Mouse (Mus musculus): ENCODE data around the gene Wfdc17. TPM values are rescaled to one million over a fixed set of nuclear protein-coding genes. Genes with fewer than 3 reads are reported as not detected.

The Wfdc17 gene
- total RNA-seq, 1 experiment from 2014 or later: 54.2 TPM

DNA sequence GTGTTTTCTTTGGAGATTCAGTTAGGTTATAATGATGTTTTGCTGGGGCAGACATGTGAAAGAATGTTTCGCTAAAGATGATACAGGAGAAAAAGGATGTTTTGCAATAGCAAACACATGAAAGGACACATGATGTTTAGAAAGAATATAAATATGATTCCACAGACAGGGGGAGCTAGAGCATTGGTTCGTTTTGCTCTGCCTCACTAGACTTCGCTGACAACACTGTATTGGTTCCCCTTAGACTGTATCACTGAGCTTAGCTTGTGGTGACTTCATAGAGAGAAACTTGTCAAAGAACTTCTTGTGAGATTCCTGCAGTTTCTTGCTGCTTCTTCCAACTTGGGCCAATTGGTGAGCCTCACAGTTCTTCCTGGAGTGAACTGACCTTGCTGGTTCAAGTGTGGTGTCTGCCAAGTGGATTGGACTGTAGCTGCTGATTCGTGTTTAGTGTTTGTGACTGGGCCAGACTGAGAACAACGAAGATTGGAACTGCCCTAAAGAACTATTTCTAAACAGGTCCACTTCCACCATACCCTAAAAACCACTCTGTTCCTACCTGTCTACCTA lies 29.4 kb downstream of the Wfdc17 start:
- no peak for ATAC-seq (replicated peaks in 1 of 2; ENCODE audit: insufficient read depth in 1 of 2, low FRiP score in 2 of 2, low TSS enrichment in 1 of 2, low read depth in 1 of 2, poor library complexity in 2 of 2, severe bottlenecking in 2 of 2)

DNA sequence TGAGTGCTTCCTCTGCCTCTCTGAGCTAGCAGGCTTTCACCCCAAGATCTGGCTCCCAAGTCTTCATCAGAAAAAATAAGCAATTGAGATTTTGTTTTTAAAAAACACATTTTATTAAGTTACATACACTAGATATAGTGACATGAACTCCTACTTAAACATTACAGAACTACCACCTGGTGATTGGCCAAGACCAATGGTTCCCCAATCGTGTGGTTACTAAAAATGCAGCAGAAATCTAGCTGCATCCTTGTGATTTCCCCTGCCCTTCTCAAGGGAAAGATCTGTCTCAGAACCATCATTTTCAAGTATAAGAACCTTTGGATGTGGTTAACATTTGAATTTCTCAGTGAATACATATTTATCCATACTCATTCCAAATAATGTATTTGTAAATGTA lies 30.4 kb downstream of the Wfdc17 start:
- ATAC-seq (replicated peaks in 1 of 2; ENCODE audit: insufficient read depth in 1 of 2, low FRiP score in 2 of 2, low TSS enrichment in 1 of 2, low read depth in 1 of 2, poor library complexity in 2 of 2, severe bottlenecking in 2 of 2): no peak

DNA sequence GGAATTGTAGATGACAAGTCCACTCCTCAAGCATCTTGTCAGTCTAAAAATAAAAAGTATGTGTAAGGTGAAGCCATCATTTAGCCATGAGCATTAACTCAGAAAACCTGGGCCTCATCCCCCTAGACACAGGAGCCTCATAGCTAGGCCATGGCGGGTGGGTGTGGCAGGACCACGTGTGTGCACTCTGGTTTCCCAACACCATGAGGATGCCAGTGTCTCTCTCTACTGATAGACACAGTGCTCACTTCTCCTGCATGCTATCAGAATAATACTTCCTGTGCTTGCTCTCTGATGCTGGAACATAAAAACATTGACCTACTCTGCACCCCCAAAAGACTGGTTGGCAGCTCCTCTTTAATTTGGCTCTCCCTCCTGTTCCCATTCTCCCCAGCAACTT lies 32.1 kb downstream of the Wfdc17 start:
- no peak for ATAC-seq (replicated peaks in 1 of 2; ENCODE audit: insufficient read depth in 1 of 2, low FRiP score in 2 of 2, low TSS enrichment in 1 of 2, low read depth in 1 of 2, poor library complexity in 2 of 2, severe bottlenecking in 2 of 2)

DNA sequence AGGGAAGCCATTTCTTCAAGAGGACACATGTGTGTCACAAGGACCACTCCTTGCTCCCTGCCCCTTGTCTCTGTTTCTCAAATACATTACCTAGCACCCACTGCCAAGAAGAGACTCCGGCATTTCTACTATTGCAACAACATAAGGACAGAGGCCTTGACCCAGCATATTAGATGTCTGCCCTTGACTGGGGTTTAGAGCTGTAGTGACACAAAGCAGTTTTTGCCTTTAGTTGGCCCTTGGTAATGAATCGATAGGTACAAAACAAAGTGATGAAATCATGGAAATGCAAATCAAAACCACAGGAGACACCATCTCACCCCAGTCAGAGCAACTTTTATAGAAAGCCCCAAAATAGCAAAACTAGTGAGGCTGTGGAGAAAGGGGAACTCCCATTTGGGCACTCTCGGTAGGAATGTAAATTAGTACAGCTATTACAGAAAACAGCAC lies 33.3 kb downstream of the Wfdc17 start:
- peak; percentile 46 to 60; a peak in 3 of 4 replicates for ATAC-seq (replicated peaks in 1 of 2; ENCODE audit: insufficient read depth in 1 of 2, low FRiP score in 2 of 2, low TSS enrichment in 1 of 2, low read depth in 1 of 2, poor library complexity in 2 of 2, severe bottlenecking in 2 of 2)

DNA sequence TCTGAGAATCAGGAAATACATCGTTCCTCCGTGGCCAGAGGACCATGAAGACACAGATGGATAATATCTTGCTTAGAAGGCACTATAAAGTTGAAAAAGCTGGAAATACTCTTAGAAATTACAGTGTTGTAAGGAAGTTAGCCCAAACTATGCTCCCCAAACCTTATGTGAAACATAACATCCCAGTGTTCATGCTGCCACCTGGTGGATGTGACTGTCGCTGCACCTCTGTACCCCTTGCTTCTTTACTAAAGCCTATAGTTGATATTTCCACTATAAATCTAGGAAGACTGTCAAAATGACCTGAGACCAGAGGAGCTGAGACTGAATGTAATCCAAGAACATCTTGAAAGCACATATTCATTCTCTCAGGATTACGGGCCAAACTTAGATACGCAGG lies 35.5 kb downstream of the Wfdc17 start:
- peak; percentile 56 to 67; a peak in 2 of 4 replicates for ATAC-seq (replicated peaks in 1 of 2; ENCODE audit: insufficient read depth in 1 of 2, low FRiP score in 2 of 2, low TSS enrichment in 1 of 2, low read depth in 1 of 2, poor library complexity in 2 of 2, severe bottlenecking in 2 of 2)

DNA sequence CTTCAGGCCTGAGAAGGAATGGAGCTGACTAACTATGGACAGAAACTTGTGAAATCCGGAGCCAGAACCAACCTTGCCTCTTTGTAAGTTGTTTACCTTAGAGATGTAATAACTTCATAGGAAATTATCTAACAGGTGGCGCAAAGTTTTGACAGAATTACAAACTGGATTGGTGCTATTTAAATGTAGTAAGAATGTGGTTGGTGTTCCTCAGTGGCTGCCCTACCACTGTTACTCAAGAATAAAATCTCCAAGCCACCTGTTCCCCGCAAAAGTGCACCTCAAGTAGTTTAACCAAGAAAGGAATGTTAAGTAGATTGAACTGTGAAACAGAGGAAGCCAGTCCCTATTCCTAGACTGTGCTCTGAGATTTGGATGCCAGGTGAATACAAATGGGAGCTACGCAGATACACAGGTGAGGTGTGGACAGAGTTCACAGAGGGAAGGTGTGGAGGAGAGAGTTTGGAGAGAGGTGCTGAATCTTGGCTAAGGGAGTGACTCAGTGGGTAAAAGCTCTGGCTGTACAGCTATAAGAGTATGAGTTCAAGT lies 36.7 kb downstream of the Wfdc17 start:
- no peak for ATAC-seq (replicated peaks in 1 of 2; ENCODE audit: insufficient read depth in 1 of 2, low FRiP score in 2 of 2, low TSS enrichment in 1 of 2, low read depth in 1 of 2, poor library complexity in 2 of 2, severe bottlenecking in 2 of 2)

DNA sequence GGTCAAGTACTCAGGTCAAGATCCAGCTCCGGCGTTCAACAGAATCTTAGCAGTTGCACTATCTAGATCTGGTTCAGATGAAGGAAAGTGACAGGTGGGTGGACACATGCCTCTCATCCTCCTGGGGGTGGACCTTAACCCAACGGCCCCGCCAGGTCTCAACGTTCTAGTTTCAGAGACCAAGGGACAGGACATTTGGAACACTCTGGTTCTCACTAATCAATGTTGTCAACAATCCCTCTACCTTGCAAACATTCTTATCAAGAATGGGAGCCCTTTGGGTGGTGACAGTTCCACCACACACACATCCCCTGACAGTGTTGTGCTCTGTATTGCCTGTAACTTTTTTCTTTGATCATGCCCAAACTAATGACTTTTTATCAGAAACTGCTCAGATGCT lies 38.0 kb downstream of the Wfdc17 start:
- ATAC-seq (replicated peaks in 1 of 2; ENCODE audit: insufficient read depth in 1 of 2, low FRiP score in 2 of 2, low TSS enrichment in 1 of 2, low read depth in 1 of 2, poor library complexity in 2 of 2, severe bottlenecking in 2 of 2): no peak

DNA sequence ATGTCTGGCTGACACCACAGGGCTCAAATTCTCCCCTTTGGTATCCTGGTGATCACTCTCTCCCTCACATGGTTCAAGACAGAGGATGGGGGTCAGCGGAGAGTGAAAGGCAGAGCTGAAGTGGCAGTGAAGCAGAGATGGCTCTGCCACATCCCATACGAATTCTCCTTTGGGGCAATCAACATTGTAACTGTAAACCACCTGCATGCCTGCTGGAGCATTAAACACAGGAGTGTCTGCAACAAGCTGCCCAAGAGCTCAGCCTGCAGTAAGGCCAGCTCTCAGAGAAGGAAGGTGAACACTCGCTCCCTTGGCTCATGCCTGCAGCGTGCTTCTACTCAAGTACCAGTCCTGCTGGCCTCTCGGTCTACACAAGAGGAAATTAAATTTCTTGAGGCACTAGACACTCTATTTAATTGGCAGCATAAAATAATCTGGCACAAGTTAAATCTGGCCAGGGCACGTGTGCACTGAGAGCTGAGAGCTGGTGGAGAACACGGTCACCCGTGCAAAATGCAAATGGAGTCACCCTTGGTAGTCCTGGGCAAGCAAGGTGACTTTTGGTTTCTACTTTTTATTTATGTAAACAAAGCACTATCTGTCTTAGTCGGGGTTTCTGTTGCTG lies 39.1 kb downstream of the Wfdc17 start:
- no peak for ATAC-seq (replicated peaks in 1 of 2; ENCODE audit: insufficient read depth in 1 of 2, low FRiP score in 2 of 2, low TSS enrichment in 1 of 2, low read depth in 1 of 2, poor library complexity in 2 of 2, severe bottlenecking in 2 of 2)

DNA sequence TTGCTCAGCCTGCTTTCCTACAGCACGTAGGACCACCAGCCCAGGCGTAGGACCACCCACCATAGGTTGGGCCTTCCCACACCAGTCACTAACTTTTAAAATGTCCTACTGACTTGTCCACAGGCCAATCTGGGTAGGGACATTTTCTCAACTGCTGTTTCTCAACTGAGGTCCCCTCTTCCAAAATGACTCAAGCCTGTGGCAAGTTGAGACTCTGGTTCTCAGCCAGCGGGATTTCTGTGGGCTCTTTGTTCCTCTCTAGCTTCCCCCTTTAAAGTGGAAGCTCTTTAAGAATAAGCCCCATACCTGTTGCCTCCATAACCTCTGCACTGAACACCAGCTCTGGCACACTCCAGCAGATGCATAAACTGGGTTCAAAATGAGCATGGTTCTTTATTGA lies 39.7 kb downstream of the Wfdc17 start:
- no peak for ATAC-seq (replicated peaks in 1 of 2; ENCODE audit: insufficient read depth in 1 of 2, low FRiP score in 2 of 2, low TSS enrichment in 1 of 2, low read depth in 1 of 2, poor library complexity in 2 of 2, severe bottlenecking in 2 of 2)

DNA sequence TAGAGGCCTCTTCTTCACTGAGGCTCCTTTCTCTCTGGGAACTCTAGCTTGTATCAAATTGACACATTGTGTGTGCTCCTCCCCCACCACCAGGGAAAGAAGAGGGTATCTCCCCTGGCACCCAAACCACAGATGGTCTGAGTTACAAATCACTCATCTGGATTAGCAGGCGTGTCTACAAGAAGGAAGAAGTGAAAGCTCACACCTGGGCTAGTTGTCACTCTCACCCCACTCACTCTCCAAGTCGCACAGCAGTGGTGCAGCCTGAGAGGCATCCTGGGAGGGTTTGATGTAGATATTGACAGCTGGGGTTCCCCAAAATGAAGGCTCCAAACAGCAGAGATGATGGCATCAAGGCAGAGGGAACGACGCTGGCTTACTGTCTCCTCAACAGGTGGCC lies 42.4 kb downstream of the Wfdc17 start:
- no peak for ATAC-seq (replicated peaks in 1 of 2; ENCODE audit: insufficient read depth in 1 of 2, low FRiP score in 2 of 2, low TSS enrichment in 1 of 2, low read depth in 1 of 2, poor library complexity in 2 of 2, severe bottlenecking in 2 of 2)

DNA sequence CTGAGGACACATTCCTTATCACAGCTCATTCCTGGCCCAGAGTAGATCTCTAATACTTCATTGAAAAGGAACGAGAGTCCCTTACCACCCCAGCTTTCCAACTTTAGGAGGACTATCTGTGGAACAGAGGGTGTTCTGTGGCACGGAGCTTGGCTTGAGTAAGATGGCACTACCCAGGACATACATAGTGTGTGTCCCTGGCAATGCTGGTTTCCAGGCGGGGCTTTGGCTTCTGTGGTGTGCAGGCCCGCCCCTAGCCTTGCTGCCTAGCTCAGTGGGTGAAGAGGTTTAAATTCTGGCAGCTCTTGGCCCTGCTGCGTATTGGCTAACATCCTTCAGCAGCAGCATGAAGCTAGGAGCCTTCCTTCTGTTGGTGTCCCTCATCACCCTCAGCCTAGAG lies 42.9 kb downstream of the Wfdc17 start, which contains the start of gene Wfdc21:
Gene Wfdc21 (plus strand): TSS at position 260 of the 400 bp plus-strand sequence.
- peak in 1 of 2 experiments; percentile 19; a peak in 1 of 4 replicates for ATAC-seq (replicated peaks in 1 of 2; ENCODE audit: insufficient read depth in 1 of 2, low FRiP score in 2 of 2, low TSS enrichment in 1 of 2, low read depth in 1 of 2, poor library complexity in 2 of 2, severe bottlenecking in 2 of 2)

DNA sequence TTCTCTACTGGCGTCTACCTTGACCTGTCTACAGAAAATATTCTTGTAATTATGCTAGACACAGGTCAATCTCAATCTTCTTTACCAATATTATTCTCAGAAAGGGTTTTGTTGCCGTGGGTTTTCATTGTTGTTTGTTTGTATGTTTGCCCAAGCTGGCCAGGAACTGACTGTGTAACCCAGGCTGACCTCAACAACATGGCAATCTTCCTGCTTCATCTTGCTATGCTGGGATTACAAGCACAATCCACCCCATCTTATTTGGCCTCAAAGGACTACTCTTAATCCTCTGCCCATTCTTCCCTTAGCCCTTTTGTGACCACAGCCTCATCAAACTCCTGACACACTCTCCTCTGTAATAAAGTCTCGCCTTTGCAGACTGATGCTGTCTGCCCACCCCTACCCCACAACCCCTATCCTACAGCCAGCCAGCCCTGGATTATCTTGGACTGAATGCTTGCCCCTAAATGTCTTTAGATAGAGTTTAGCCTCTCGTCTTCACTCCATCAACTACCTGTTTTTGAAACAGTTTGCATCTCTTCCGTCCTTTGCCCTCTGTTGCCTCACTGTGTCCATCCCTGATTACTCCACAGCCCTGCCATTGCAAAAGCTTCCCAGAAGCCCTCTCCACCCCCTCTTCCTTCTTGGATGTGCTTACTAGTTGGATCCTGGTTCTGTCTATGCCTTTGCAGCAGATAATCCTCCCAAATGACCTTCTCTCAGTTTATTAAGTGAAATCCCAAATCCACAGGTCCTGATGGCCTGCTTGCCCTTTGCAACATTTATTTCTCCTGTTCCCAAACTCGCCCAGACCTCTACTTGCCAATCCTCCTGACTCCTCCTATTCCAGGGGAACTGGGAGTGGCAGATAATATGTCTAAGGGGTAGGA lies 43.8 kb downstream of the Wfdc17 start:
- ATAC-seq (replicated peaks in 1 of 2; ENCODE audit: insufficient read depth in 1 of 2, low FRiP score in 2 of 2, low TSS enrichment in 1 of 2, low read depth in 1 of 2, poor library complexity in 2 of 2, severe bottlenecking in 2 of 2): no peak; a peak in 1 of 4 replicates

DNA sequence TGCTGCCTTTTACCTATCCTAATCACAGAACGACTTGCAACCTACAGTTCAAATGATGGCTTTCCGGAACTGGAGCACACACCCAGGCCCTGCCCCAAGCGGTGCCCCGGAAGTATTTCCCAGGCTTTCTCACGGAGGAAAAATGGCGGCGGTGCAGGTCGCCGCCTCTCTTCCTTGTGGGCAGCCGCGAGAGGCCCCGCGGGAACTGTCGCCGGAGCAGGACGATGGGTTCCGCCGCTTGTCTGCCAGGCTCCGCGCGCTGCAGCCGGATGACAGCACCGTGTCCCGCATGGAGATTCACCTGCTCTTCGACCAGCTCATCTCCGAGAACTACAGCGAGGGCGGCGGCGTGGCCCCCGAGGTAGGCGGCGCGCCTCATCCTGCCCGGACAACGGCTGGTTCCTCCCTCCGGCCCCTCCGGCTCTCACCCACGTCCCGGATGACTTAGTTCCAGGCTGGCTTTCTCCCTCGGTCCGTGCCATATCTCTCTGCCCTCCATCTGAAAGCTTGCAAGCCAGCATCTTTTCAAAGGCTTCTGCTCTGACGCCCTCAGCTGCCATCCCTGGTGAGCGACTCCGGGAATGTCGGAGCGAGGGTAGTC lies 49.9 kb downstream of the Wfdc17 start, which contains the start of gene Heatr6:
Gene Heatr6 (plus strand): TSS at position 116 of the 601 bp plus-strand sequence.
- peak; percentile 85 to 93 for ATAC-seq (replicated peaks in 1 of 2; ENCODE audit: insufficient read depth in 1 of 2, low FRiP score in 2 of 2, low TSS enrichment in 1 of 2, low read depth in 1 of 2, poor library complexity in 2 of 2, severe bottlenecking in 2 of 2)

DNA sequence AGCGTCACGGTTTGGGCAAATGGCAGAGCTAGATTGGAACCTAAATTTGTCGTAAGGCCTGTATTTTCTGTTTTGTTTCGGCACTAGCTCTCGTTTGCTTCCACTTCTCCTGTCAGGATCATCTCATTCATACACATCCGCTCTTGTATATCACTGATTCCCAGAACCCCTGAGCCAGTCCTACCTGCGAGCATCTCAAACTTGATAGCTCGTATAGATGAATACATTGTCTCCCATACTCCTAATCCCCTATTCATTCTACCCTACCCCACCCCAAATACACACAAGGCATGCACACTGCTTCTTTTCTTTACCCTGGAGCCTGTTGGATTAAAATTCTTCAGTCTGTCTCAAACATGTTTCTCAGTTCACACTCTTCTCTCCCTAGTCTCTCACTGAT lies 50.4 kb downstream of the Wfdc17 start:
- ATAC-seq (replicated peaks in 1 of 2; ENCODE audit: insufficient read depth in 1 of 2, low FRiP score in 2 of 2, low TSS enrichment in 1 of 2, low read depth in 1 of 2, poor library complexity in 2 of 2, severe bottlenecking in 2 of 2): no peak
